Mouse (Mus musculus): ENCODE measurements around the gene Tmem218. TPM values are rescaled to one million over a fixed set of nuclear protein-coding genes. Genes with fewer than 3 reads are reported as not detected.

Tmem218 gene
- polyA plus RNA-seq, 1 experiment from 2014 or later = 10.5 TPM

DNA sequence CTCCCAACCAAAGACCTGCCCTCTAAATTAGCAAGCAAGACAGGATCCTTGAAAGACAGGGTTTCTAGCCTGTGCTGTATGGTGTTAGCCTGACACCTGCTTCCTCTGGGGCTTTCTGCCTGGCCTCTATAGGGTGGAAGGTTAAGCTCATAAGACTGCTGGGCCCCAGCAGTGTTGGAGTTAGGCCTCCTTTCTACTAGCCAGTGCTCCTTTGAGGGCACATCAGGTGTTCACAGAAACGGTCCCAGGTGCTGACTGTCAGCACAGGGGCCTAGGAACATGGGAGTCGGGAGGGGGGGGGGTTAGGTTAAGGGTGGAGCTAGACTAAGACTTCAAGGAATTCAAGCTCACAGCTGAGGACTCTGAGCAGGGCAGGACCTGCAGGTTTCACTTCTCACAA lies 37.4 kb downstream of the Tmem218 start:
- Histone ChIP-seq H3K36me3 (ENCODE audit: control insufficient read depth, insufficient read depth, low read length) (no peaks in the 10 kb centered on the region), H3K9ac (ENCODE audit: low read depth, low read length) (no peak overlapping the region), H3K9me3 (ENCODE audit: control insufficient read depth, low read length) (no peaks in the 10 kb centered on the region), H3K4me1 (ENCODE audit: control insufficient read depth, insufficient read depth, low read length) (no peaks in the 10 kb centered on the region), H3K4me2 (ENCODE audit: low read depth, low read length) (no peak overlapping the region), H3K27me3 (replicated peaks; ENCODE audit: control insufficient read depth, insufficient read depth, low read length) (no peaks in the 10 kb centered on the region), H3K4me3 (ENCODE audit: low read depth, low read length) (no peak overlapping the region), H3K27ac (replicated peaks; ENCODE audit: low read depth, low read length) (no peak overlapping the region)
- ATAC-seq (ENCODE audit: low read depth) (no peak), DNase-seq (ENCODE audit: low spot score) (no peak)
- WGBS = 44% methylated on average over 2 of the region's 2 CpGs

GRCm38 (mm10) chr9:37245810-37246209 lies 37.8 kb downstream of the Tmem218 start:
- Histone ChIP-seq H3K9ac (ENCODE audit: low read depth, low read length) (no peak overlapping the region), H3K4me3 (ENCODE audit: low read depth, low read length) (no peak overlapping the region), H3K4me1 (ENCODE audit: control insufficient read depth, insufficient read depth, low read length) (no peaks in the 10 kb centered on the region), H3K36me3 (ENCODE audit: control insufficient read depth, insufficient read depth, low read length) (no peaks in the 10 kb centered on the region), H3K9me3 (ENCODE audit: control insufficient read depth, low read length) (no peaks in the 10 kb centered on the region), H3K27me3 (replicated peaks; ENCODE audit: control insufficient read depth, insufficient read depth, low read length) (no peaks in the 10 kb centered on the region), H3K4me2 (ENCODE audit: low read depth, low read length) (no peak overlapping the region), H3K27ac (replicated peaks; ENCODE audit: low read depth, low read length) (no peak overlapping the region)
- ATAC-seq (ENCODE audit: low read depth) = no peak
- DNase-seq (ENCODE audit: low spot score) = no peak
- whole genome bisulfite sequencing = 92% methylated on average over 1 of the region's 1 CpGs

- no peaks in the 10 kb centered on the region for H3K36me3 ChIP-seq (ENCODE audit: control insufficient read depth, insufficient read depth, low read length)
- DNase-seq (ENCODE audit: low spot score) = no peak
- H3K9ac ChIP-seq (ENCODE audit: low read depth, low read length) = no peak overlapping the region
- H3K9me3 ChIP-seq (ENCODE audit: control insufficient read depth, low read length) = no peaks in the 10 kb centered on the region
- ATAC-seq (ENCODE audit: low read depth) = no peak
- H3K27ac ChIP-seq (replicated peaks; ENCODE audit: low read depth, low read length) = no peak overlapping the region
- H3K4me2 ChIP-seq (ENCODE audit: low read depth, low read length) = no peak overlapping the region
- no peaks in the 10 kb centered on the region for H3K4me1 ChIP-seq (ENCODE audit: control insufficient read depth, insufficient read depth, low read length)
- no peak overlapping the region for H3K4me3 ChIP-seq (ENCODE audit: low read depth, low read length)
- H3K27me3 ChIP-seq (replicated peaks; ENCODE audit: control insufficient read depth, insufficient read depth, low read length) = no peaks in the 10 kb centered on the region
Measured at GRCm38 (mm10) chr9:37247429-37247828, 39.4 kb downstream of the Tmem218 start.

DNA sequence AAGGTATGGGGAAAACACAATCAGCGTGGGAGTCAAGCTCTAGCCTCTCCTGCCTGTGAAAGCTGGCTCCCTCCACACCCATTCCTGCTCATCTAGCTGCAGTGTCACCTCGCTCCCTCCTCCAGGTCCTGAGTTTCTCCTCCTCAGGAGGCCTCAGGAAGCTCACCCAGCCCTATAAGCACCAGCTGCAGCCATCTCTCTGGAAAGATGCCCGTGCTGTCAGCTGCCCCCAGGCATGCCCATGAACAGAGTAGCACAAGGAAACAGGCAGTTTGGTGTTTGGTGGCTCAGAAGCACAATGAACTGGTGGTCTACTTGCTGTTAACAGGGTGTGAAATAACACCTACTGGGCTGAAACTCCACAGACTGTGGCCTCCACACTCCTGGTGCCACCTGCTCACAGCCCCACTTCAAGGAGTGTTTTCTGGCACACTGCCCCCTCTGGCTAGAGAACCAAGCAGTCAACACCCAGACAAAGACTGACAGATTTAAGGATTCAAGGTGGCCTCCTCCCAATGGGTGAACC lies 40.4 kb downstream of the Tmem218 start:
- H3K36me3 ChIP-seq (ENCODE audit: control insufficient read depth, insufficient read depth, low read length) = no peaks in the 10 kb centered on the region
- ATAC-seq (ENCODE audit: low read depth) = 0 out of 2 replicates have a peak, but pooled peaks have one; percentile 30
- no peak overlapping the region for H3K27ac ChIP-seq (replicated peaks; ENCODE audit: low read depth, low read length)
- no peak overlapping the region for H3K4me3 ChIP-seq (ENCODE audit: low read depth, low read length)
- no peak overlapping the region for H3K4me2 ChIP-seq (ENCODE audit: low read depth, low read length)
- no peaks in the 10 kb centered on the region for H3K9me3 ChIP-seq (ENCODE audit: control insufficient read depth, low read length)
- no peaks in the 10 kb centered on the region for H3K27me3 ChIP-seq (replicated peaks; ENCODE audit: control insufficient read depth, insufficient read depth, low read length)
- H3K4me1 ChIP-seq (ENCODE audit: control insufficient read depth, insufficient read depth, low read length) = no peaks in the 10 kb centered on the region
- H3K9ac ChIP-seq (ENCODE audit: low read depth, low read length) = no peak overlapping the region
- 39% methylated on average over 3 of the region's 3 CpGs for WGBS
- DNase-seq (ENCODE audit: low spot score) = no peak

DNA sequence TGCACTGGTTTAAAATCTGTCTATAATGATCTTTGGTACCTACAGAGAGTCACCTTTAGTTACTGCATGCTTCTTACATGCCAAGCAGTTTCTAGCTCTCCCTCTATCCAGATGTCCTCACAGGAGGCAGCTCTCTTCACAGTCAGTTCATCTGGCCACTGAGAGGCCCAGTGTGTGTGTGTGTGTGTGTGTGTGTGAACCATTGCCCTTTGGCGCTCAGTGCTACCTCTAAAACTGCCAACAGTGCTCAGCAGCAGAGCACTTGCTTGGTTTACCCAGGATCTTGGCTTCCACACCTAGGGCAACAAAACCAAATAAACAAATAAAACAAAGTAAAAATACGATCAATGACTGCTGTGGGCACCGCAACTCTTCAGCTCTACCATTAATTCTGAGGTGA lies 42.0 kb downstream of the Tmem218 start:
- Histone ChIP-seq H3K9me3 (ENCODE audit: control insufficient read depth, low read length) (no peaks in the 10 kb centered on the region), H3K36me3 (ENCODE audit: control insufficient read depth, insufficient read depth, low read length) (no peaks in the 10 kb centered on the region), H3K27me3 (replicated peaks; ENCODE audit: control insufficient read depth, insufficient read depth, low read length) (no peaks in the 10 kb centered on the region), H3K4me1 (ENCODE audit: control insufficient read depth, insufficient read depth, low read length) (peaks cover 4% of the 10 kb centered on the region; the same call in 1 of the 2 replicates), H3K27ac (replicated peaks; ENCODE audit: low read depth, low read length) (no peak overlapping the region), H3K4me2 (ENCODE audit: low read depth, low read length) (no peak overlapping the region), H3K9ac (ENCODE audit: low read depth, low read length) (no peak overlapping the region), H3K4me3 (ENCODE audit: low read depth, low read length) (no peak overlapping the region)
- 90% methylated on average over 3 of the region's 3 CpGs for WGBS
- ATAC-seq (ENCODE audit: low read depth) = no peak
- DNase-seq (ENCODE audit: low spot score) = no peak

- no peaks in the 10 kb centered on the region for H3K36me3 ChIP-seq (ENCODE audit: control insufficient read depth, insufficient read depth, low read length)
- H3K4me3 ChIP-seq (ENCODE audit: low read depth, low read length) = no peak overlapping the region
- no peaks in the 10 kb centered on the region for H3K27me3 ChIP-seq (replicated peaks; ENCODE audit: control insufficient read depth, insufficient read depth, low read length)
- no peak for ATAC-seq (ENCODE audit: low read depth)
- H3K9me3 ChIP-seq (ENCODE audit: control insufficient read depth, low read length) = no peaks in the 10 kb centered on the region
- no peak overlapping the region for H3K4me2 ChIP-seq (ENCODE audit: low read depth, low read length)
- peaks cover 7% of the 10 kb centered on the region; the same call in 1 of the 2 replicates for H3K4me1 ChIP-seq (ENCODE audit: control insufficient read depth, insufficient read depth, low read length)
- WGBS = 86% methylated on average over 6 of the region's 6 CpGs
- H3K27ac ChIP-seq (replicated peaks; ENCODE audit: low read depth, low read length) = no peak overlapping the region
- no peak overlapping the region for H3K9ac ChIP-seq (ENCODE audit: low read depth, low read length)
- no peak for DNase-seq (ENCODE audit: low spot score)
Measured at GRCm38 (mm10) chr9:37250631-37251030, 42.6 kb downstream of the Tmem218 start.

- DNase-seq (ENCODE audit: low spot score) (no peak), ATAC-seq (ENCODE audit: low read depth) (peak; percentile 5; the same call in 1 of the 2 replicates)
- WGBS = 21% methylated on average over 6 of the region's 6 CpGs
- Histone ChIP-seq H3K4me3 (ENCODE audit: low read depth, low read length) (peak overlapping the region; percentile 47), H3K36me3 (ENCODE audit: control insufficient read depth, insufficient read depth, low read length) (no peaks in the 10 kb centered on the region), H3K27me3 (replicated peaks; ENCODE audit: control insufficient read depth, insufficient read depth, low read length) (no peaks in the 10 kb centered on the region), H3K9me3 (ENCODE audit: control insufficient read depth, low read length) (no peaks in the 10 kb centered on the region), H3K9ac (ENCODE audit: low read depth, low read length) (peak overlapping the region; percentile 69), H3K4me1 (ENCODE audit: control insufficient read depth, insufficient read depth, low read length) (peaks cover 9% of the 10 kb centered on the region; the same call in 1 of the 2 replicates), H3K4me2 (ENCODE audit: low read depth, low read length) (peak overlapping the region; percentile 90), H3K27ac (replicated peaks; ENCODE audit: low read depth, low read length) (no peak overlapping the region)
Measured at GRCm38 (mm10) chr9:37254531-37255110, 46.6 kb downstream of the Tmem218 start.

GRCm38 (mm10) chr9:37255149-37255888 lies 47.3 kb downstream of the Tmem218 start, which contains the start of gene Slc37a2:
Gene Slc37a2, minus strand, starts transcription at chr9:37255738.
- peaks cover 9% of the 10 kb centered on the region; the same call in 1 of the 2 replicates for H3K4me1 ChIP-seq (ENCODE audit: control insufficient read depth, insufficient read depth, low read length)
- peak; percentile 80 for ATAC-seq (ENCODE audit: low read depth)
- peak within 1 kb of the TSS; percentile 47 for H3K4me3 ChIP-seq (ENCODE audit: low read depth, low read length)
- H3K9ac ChIP-seq (ENCODE audit: low read depth, low read length) = peak within 1 kb of the TSS; percentile 69
- 2% methylated on average over 21 of the region's 38 CpGs for WGBS
- H3K4me2 ChIP-seq (ENCODE audit: low read depth, low read length) = peak within 1 kb of the TSS; percentile 90
- no peaks in the 10 kb centered on the region for H3K36me3 ChIP-seq (ENCODE audit: control insufficient read depth, insufficient read depth, low read length)
- H3K27ac ChIP-seq (replicated peaks; ENCODE audit: low read depth, low read length) = peak within 1 kb of the TSS; percentile 58
- peak; percentile 86 for DNase-seq (ENCODE audit: low spot score)
- H3K27me3 ChIP-seq (replicated peaks; ENCODE audit: control insufficient read depth, insufficient read depth, low read length) = no peaks in the 10 kb centered on the region
- no peaks in the 10 kb centered on the region for H3K9me3 ChIP-seq (ENCODE audit: control insufficient read depth, low read length)

All from embryonic facial prominence, embryonic 14.5 days (tissue).